Mouse (Mus musculus) lung, postnatal 0 days (tissue): ENCODE measurements at regions not wholly inside any gene's neighbourhood (a gene's known extent, or its start where the extent isn't known, plus 50 kb on each side); places are given as distances from the start of the nearest gene placed in this dataset.

Source experiments
- CTCF ChIP-seq: IDR thresholded peaks from 2 replicates; pipeline ENCODE4 v1.5.1; 2016; ENCODE audit warnings: antibody characterized with exemption, mild to moderate bottlenecking
- EP300 ChIP-seq: IDR thresholded peaks from 2 replicates; pipeline ENCODE4 v1.6.1; 2016; ENCODE audit warnings: antibody characterized with exemption, mild to moderate bottlenecking, control low read depth

- TF ChIP-seq CTCF, result no peak
- no peak for TF ChIP-seq EP300
Observed at GRCm38 (mm10) chr12:12480451-12480850, 218.5 kb downstream of the Fam49a start.
